Comparison of ENCODE assay signal across 11 mouse cellular contexts in genomic region chr5:66855358-66856107, GRCm38 (mm10).
A peak's percentile ranks its signal among the peaks of the same experiment; 100 is the strongest.
DNase-seq lines count a peak whose midpoint lies in the region; ATAC-seq lines count a peak whose summit lies in the region.
"Had no signal": no experiment of that assay in that cellular context is flagged by ENCODE, and none has a peak within 500 bp of the region (broad histone marks: within the 10 kb centered on the region; RNA-seq: fewer than 3 reads in every experiment).

No protein-coding gene starts in this region.

- no peak overlapping the region for H3K9ac ChIP-seq in forebrain, embryonic 11.5 days (ENCODE audit: low read length)
- H3K9ac ChIP-seq in forebrain, embryonic 16.5 days (replicated peaks; ENCODE audit: low read depth, low read length) = no peak overlapping the region
- H3K9ac ChIP-seq in midbrain, embryonic 11.5 days (ENCODE audit: low read length) = no peak overlapping the region
- H3K9ac ChIP-seq: liver, embryonic 13.5 days had no signal

- H3K4me3 ChIP-seq in forebrain, embryonic 11.5 days (ENCODE audit: low read depth, low read length) = no peak overlapping the region
- H3K4me3 ChIP-seq in forebrain, embryonic 16.5 days (replicated peaks; ENCODE audit: low read length) = no peak overlapping the region
- H3K4me3 ChIP-seq in midbrain, embryonic 11.5 days (ENCODE audit: low read depth, low read length) = no peak overlapping the region
- no peak overlapping the region for H3K4me3 ChIP-seq in midbrain, embryonic 10.5 days
- H3K4me3 ChIP-seq: gastrocnemius, adult 2 months; liver, embryonic 13.5 days had no signal

- no peaks in the 10 kb centered on the region for H3K36me3 ChIP-seq in forebrain, embryonic 11.5 days (ENCODE audit: control insufficient read depth, insufficient read depth, low read length)
- no peaks in the 10 kb centered on the region for H3K36me3 ChIP-seq in forebrain, embryonic 16.5 days (ENCODE audit: control insufficient read depth, insufficient read depth)
- no peaks in the 10 kb centered on the region for H3K36me3 ChIP-seq in midbrain, embryonic 11.5 days (ENCODE audit: control insufficient read depth, insufficient read depth, low read length)
- no peaks in the 10 kb centered on the region for H3K36me3 ChIP-seq in midbrain, embryonic 10.5 days
- H3K36me3 ChIP-seq: liver, embryonic 13.5 days had no signal

- peak; percentile 56 for DNase-seq in forebrain, embryonic 11.5 days (ENCODE audit: low spot score)
- DNase-seq in midbrain, embryonic 11.5 days (ENCODE audit: low spot score, missing footprints) = no peak
- no peak for DNase-seq in midbrain, embryonic 10.5 days (ENCODE audit: low spot score)
- peak; percentile 68 for DNase-seq in kidney, postnatal 14 days
- peak; percentile 93 for DNase-seq in retina, postnatal 1 day
- DNase-seq in thymus, postnatal 0 days (ENCODE audit: low spot score) = no peak
- no peak for DNase-seq in cerebellum, adult 11-12 months
- DNase-seq: gastrocnemius, adult 2 months; liver, embryonic 13.5 days; right cerebral cortex, adult 18-20 months had no signal

- WGBS in forebrain, embryonic 11.5 days = 75% methylated on average over 11 of the region's 11 CpGs
- 37% methylated on average over 11 of the region's 11 CpGs for WGBS in forebrain, embryonic 16.5 days
- WGBS in midbrain, embryonic 11.5 days = 85% methylated on average over 11 of the region's 11 CpGs
- WGBS in midbrain, embryonic 10.5 days = 87% methylated on average over 11 of the region's 11 CpGs

- no peak overlapping the region for H3K27ac ChIP-seq in forebrain, embryonic 11.5 days (ENCODE audit: low read depth, low read length)
- H3K27ac ChIP-seq in forebrain, embryonic 16.5 days (ENCODE audit: low read length) = no peak overlapping the region
- H3K27ac ChIP-seq in midbrain, embryonic 11.5 days (ENCODE audit: low read depth, low read length) = no peak overlapping the region
- no peak overlapping the region for H3K27ac ChIP-seq in midbrain, embryonic 10.5 days (replicated peaks)
- H3K27ac ChIP-seq: gastrocnemius, adult 2 months; liver, embryonic 13.5 days had no signal

- no peaks in the 10 kb centered on the region for H3K9me3 ChIP-seq in forebrain, embryonic 11.5 days (ENCODE audit: control insufficient read depth, low read length)
- no peaks in the 10 kb centered on the region for H3K9me3 ChIP-seq in forebrain, embryonic 16.5 days (ENCODE audit: control insufficient read depth, low read length)
- no peaks in the 10 kb centered on the region for H3K9me3 ChIP-seq in midbrain, embryonic 11.5 days (ENCODE audit: control insufficient read depth, low read length)
- no peaks in the 10 kb centered on the region for H3K9me3 ChIP-seq in midbrain, embryonic 10.5 days (replicated peaks)
- H3K9me3 ChIP-seq: liver, embryonic 13.5 days had no signal

- ATAC-seq in forebrain, embryonic 11.5 days (replicated peaks; ENCODE audit: low FRiP score) = peak; percentile 53; the same call in 1 of the 2 replicates
- ATAC-seq in forebrain, embryonic 16.5 days = no peak; the same call in 1 of the 2 replicates
- 0 out of 2 replicates have a peak, but pooled peaks have one; percentile 19 for ATAC-seq in midbrain, embryonic 11.5 days (ENCODE audit: low FRiP score)

- H3K4me1 ChIP-seq in forebrain, embryonic 11.5 days (replicated peaks; ENCODE audit: control insufficient read depth, insufficient read depth, low read length) = no peaks in the 10 kb centered on the region
- H3K4me1 ChIP-seq in forebrain, embryonic 16.5 days (replicated peaks; ENCODE audit: control insufficient read depth, insufficient read depth, low read length) = peaks cover 18% of the 10 kb centered on the region
- 0 out of 2 replicates have a peak, but pooled peaks cover 2% of the 10 kb centered on the region for H3K4me1 ChIP-seq in midbrain, embryonic 11.5 days (ENCODE audit: control insufficient read depth, insufficient read depth, low read length)
- H3K4me1 ChIP-seq in midbrain, embryonic 10.5 days = no peaks in the 10 kb centered on the region
- H3K4me1 ChIP-seq: liver, embryonic 13.5 days had no signal

- H3K27me3 ChIP-seq in forebrain, embryonic 11.5 days (ENCODE audit: control insufficient read depth, insufficient read depth, low read length) = no peaks in the 10 kb centered on the region
- H3K27me3 ChIP-seq in forebrain, embryonic 16.5 days (replicated peaks; ENCODE audit: control insufficient read depth, insufficient read depth, low read length) = no peaks in the 10 kb centered on the region
- H3K27me3 ChIP-seq in midbrain, embryonic 11.5 days (ENCODE audit: control insufficient read depth, insufficient read depth, low read length) = no peaks in the 10 kb centered on the region
- H3K27me3 ChIP-seq in midbrain, embryonic 10.5 days (ENCODE audit: low read depth, poor library complexity, severe bottlenecking) = no peaks in the 10 kb centered on the region
- H3K27me3 ChIP-seq: liver, embryonic 13.5 days had no signal

- H3K4me2 ChIP-seq in forebrain, embryonic 11.5 days (ENCODE audit: low read depth, low read length, severe bottlenecking) = no peak overlapping the region
- no peak overlapping the region for H3K4me2 ChIP-seq in forebrain, embryonic 16.5 days (ENCODE audit: low read length)
- H3K4me2 ChIP-seq in midbrain, embryonic 11.5 days = no peak overlapping the region
- H3K4me2 ChIP-seq: liver, embryonic 13.5 days had no signal

Comparison
In these comparisons a context has a peak if more than half of its experiments do, and no peak if none do; other contexts are left out.
1. DNase-seq: peak in forebrain, embryonic 11.5 days (single experiment), kidney, postnatal 14 days (single experiment) and retina, postnatal 1 day (single experiment); none in midbrain, embryonic 11.5 days (single experiment), midbrain, embryonic 10.5 days (single experiment), thymus, postnatal 0 days (single experiment) and cerebellum, adult 11-12 months (single experiment).